Mouse (Mus musculus) limb, embryonic 14.5 days (tissue): ENCODE measurements at regions not wholly inside any gene's neighbourhood (a gene's known extent, or its start where the extent isn't known, plus 50 kb on each side); places are given as distances from the start of the nearest gene placed in this dataset.

ENCODE experiments used
- ATAC-seq: fragments of 200-750 bp; cut with Nextera tagmentation; 2 replicates; pipeline ENCODE4 v1.8.0; 2017; ENCODE audit warnings: low read depth, moderate number of reproducible peaks, moderate TSS enrichment; ENCODE audit not compliant: low FRiP score
- DNase-seq: peaks from one replicate; pipeline ENCODE4 v3.0.0-alpha.2; 2015; ENCODE audit warnings: low spot score
- H3K27ac ChIP-seq: fragments of 300-500 bp; sonication (generic); replicated peaks from 2 replicates; pipeline ENCODE4 v1.5.1; 2014; ENCODE audit warnings: low read depth, mild to moderate bottlenecking, low read length, moderate library complexity, mixed read lengths
- H3K27me3 ChIP-seq: fragments of 300-500 bp; sonication (generic); 2 replicates; pipeline ENCODE4 v1.6.1; 2014; ENCODE audit warnings: low read length, mixed read lengths; ENCODE audit not compliant: control insufficient read depth, insufficient read depth
- H3K36me3 ChIP-seq: fragments of 300-500 bp; sonication (generic); 2 replicates; pipeline ENCODE4 v1.6.1; 2014; ENCODE audit warnings: mild to moderate bottlenecking, low read length, moderate library complexity, mixed read lengths; ENCODE audit not compliant: control insufficient read depth, insufficient read depth
- H3K4me1 ChIP-seq: fragments of 300-500 bp; sonication (generic); 2 replicates; pipeline ENCODE4 v1.6.1; 2014; ENCODE audit warnings: antibody characterized with exemption, low read length, mixed read lengths; ENCODE audit not compliant: control insufficient read depth, insufficient read depth
- H3K4me2 ChIP-seq: fragments of 300-500 bp; sonication (generic); replicated peaks from 2 replicates; pipeline ENCODE4 v1.6.1; 2014; ENCODE audit warnings: low read depth, mild to moderate bottlenecking, low read length, moderate library complexity; ENCODE audit not compliant: severe bottlenecking
- H3K4me3 ChIP-seq: fragments of 300-500 bp; sonication (generic); replicated peaks from 2 replicates; pipeline ENCODE4 v1.5.1; 2014; ENCODE audit warnings: low read length
- H3K9ac ChIP-seq: fragments of 300-500 bp; sonication (generic); 2 replicates; pipeline ENCODE4 v1.6.1; 2014; ENCODE audit warnings: mild to moderate bottlenecking, low read depth, low read length, moderate library complexity; ENCODE audit not compliant: severe bottlenecking
- H3K9me3 ChIP-seq: fragments of 300-500 bp; sonication (generic); 2 replicates; pipeline ENCODE4 v1.6.1; 2016; ENCODE audit warnings: low read length; ENCODE audit not compliant: control insufficient read depth
- POLR2A ChIP-seq: fragments of 200-500 bp; IDR thresholded peaks from 2 replicates; pipeline ENCODE4 v1.8.0; 2012; ENCODE audit warnings: inconsistent platforms, mild to moderate bottlenecking, moderate library complexity, borderline replicate concordance; ENCODE audit not compliant: insufficient read depth, insufficient read length; ENCODE audit errors: extremely low read depth
- WGBS: fragments of 180-500 bp; shearing (Covaris S2); extraction: QIAGEN DNeasy Blood & Tissue Kit; methylation state at CpG from one replicate; pipeline ENCODE4 v1.1.7; 2014; 5-methylcytosine and 5-hydroxymethylcytosine counted together

- Histone ChIP-seq H3K9me3 (no peaks in the 10 kb centered on the region), H3K9ac (no peak overlapping the region), H3K4me2 (0 out of 2 replicates have a peak overlapping the region, but pooled peaks have one; percentile 2), H3K4me3 (no peak overlapping the region), H3K36me3 (no peaks in the 10 kb centered on the region), H3K4me1 (peaks cover 10% of the 10 kb centered on the region; the same call in 1 of the 2 replicates), H3K27ac (no peak overlapping the region), H3K27me3 (no peaks in the 10 kb centered on the region)
- no peak for TF ChIP-seq POLR2A
- DNase-seq (peak; percentile 68), ATAC-seq (peak; percentile 83)
- WGBS, result 9% methylated on average over 8 of the region's 8 CpGs
Observed at GRCm38 (mm10) chr1:72108678-72109077, 103.4 kb downstream of the Mreg start.

DNA sequence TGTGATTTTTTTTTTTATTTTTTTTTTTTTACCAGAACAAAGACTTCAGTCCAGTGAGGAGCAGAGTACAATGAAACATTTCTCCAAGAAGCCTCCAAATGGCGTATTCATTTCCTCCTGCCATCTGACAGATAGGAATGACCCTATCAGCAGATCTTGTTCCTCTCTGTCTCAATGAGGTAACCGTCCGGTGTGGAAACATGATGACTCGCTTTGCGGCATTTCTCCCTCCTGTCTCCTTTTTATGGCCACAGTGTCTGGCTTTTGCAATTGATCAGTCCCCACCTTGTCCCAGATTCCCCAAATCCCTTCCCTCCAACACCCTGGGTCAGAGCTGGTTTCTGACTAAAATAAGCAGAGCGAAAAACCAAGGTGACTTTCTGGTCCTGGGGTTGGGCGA is 105.0 kb downstream of the Mreg start:
- 72% methylated on average over 7 of the region's 7 CpGs for WGBS
- TF ChIP-seq POLR2A, result no peak
- Histone ChIP-seq H3K4me3 (no peak overlapping the region), H3K9ac (no peak overlapping the region), H3K27ac (no peak overlapping the region), H3K4me1 (peaks cover 10% of the 10 kb centered on the region; the same call in 1 of the 2 replicates), H3K9me3 (no peaks in the 10 kb centered on the region), H3K4me2 (no peak overlapping the region), H3K36me3 (no peaks in the 10 kb centered on the region), H3K27me3 (no peaks in the 10 kb centered on the region)
- DNase-seq, result no peak
- no peak for ATAC-seq

DNA sequence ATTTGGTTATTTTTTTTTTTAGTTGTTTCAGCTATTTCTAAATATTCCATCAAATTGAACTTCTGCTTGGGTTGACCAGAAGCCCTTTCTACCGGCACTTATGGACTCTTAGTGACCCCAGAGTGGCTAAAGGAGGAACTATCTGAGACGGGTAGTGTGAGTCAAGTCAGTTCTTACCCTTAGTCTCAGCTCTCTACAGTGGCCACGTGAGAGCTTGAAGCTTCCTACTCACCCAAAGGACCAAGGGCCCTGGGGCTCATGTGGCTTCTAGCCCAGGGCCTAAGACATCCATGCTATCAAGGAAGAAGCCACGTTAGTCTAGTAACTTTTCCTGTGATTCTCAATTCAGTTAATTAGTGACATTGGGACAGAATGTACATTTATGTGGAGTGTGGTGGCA is 105.5 kb downstream of the Mreg start:
- H3K27me3 ChIP-seq, result no peaks in the 10 kb centered on the region
- ATAC-seq (no peak), DNase-seq (no peak)
- H3K9me3 ChIP-seq, result no peaks in the 10 kb centered on the region
- TF ChIP-seq POLR2A, result no peak
- H3K4me1 ChIP-seq, result peaks cover 10% of the 10 kb centered on the region; the same call in 1 of the 2 replicates
- no peak overlapping the region for H3K4me3 ChIP-seq
- H3K36me3 ChIP-seq, result no peaks in the 10 kb centered on the region
- no peak overlapping the region for H3K4me2 ChIP-seq
- no peak overlapping the region for H3K9ac ChIP-seq
- 84% methylated on average over 4 of the region's 4 CpGs for WGBS
- no peak overlapping the region for H3K27ac ChIP-seq

GRCm38 (mm10) chr1:72105435-72106057 is 106.6 kb downstream of the Mreg start:
- no peaks in the 10 kb centered on the region for H3K27me3 ChIP-seq

GRCm38 (mm10) chr1:72103962-72104361 is 108.1 kb downstream of the Mreg start:
- DNase-seq (no peak), ATAC-seq (no peak)
- peaks cover 10% of the 10 kb centered on the region; the same call in 1 of the 2 replicates for H3K4me1 ChIP-seq
- no peak for TF ChIP-seq POLR2A
- no peaks in the 10 kb centered on the region for H3K27me3 ChIP-seq
- no peaks in the 10 kb centered on the region for H3K9me3 ChIP-seq
- no peak overlapping the region for H3K27ac ChIP-seq
- no peak overlapping the region for H3K4me2 ChIP-seq
- WGBS, result 71% methylated on average over 6 of the region's 6 CpGs
- no peak overlapping the region for H3K4me3 ChIP-seq
- H3K9ac ChIP-seq, result no peak overlapping the region
- H3K36me3 ChIP-seq, result no peaks in the 10 kb centered on the region

More at GRCm38 (mm10) chr1:72105435-72106057, 106.6 kb downstream of the Mreg start:
- H3K27ac ChIP-seq, result no peak overlapping the region
- H3K4me2 ChIP-seq, result no peak overlapping the region
- no peaks in the 10 kb centered on the region for H3K36me3 ChIP-seq
- H3K4me1 ChIP-seq, result peaks cover 10% of the 10 kb centered on the region; the same call in 1 of the 2 replicates
- no peak overlapping the region for H3K4me3 ChIP-seq
- no peaks in the 10 kb centered on the region for H3K9me3 ChIP-seq
- WGBS, result 36% methylated on average over 5 of the region's 5 CpGs
- DNase-seq, result no peak
- TF ChIP-seq POLR2A, result no peak
- no peak overlapping the region for H3K9ac ChIP-seq
- ATAC-seq, result no peak

GRCm38 (mm10) chr1:72103387-72103786 is 108.7 kb downstream of the Mreg start:
- ATAC-seq, result no peak
- 79% methylated on average over 6 of the region's 6 CpGs for WGBS
- Histone ChIP-seq H3K27ac (no peak overlapping the region), H3K36me3 (no peaks in the 10 kb centered on the region), H3K9ac (no peak overlapping the region), H3K9me3 (no peaks in the 10 kb centered on the region), H3K4me1 (peaks cover 4% of the 10 kb centered on the region; the same call in 1 of the 2 replicates), H3K4me3 (no peak overlapping the region), H3K27me3 (no peaks in the 10 kb centered on the region), H3K4me2 (no peak overlapping the region)
- no peak for TF ChIP-seq POLR2A
- no peak for DNase-seq
